Mouse (Mus musculus): ENCODE measurements at regions not wholly inside any gene's neighbourhood (a gene's known extent, or its start where the extent isn't known, plus 50 kb on each side); places are given as distances from the start of the nearest gene placed in this dataset.
"Not testable (repeated sequence)": the region's sequence is repeated elsewhere in the genome, so short reads cannot be mapped to it uniquely, and the experiment has no call there.

- no peak for DNase-seq (ENCODE audit: low spot score)
Measured at GRCm38 (mm10) chrX:50675356-50675755, 165.5 kb upstream of the Stk26 start.

DNA sequence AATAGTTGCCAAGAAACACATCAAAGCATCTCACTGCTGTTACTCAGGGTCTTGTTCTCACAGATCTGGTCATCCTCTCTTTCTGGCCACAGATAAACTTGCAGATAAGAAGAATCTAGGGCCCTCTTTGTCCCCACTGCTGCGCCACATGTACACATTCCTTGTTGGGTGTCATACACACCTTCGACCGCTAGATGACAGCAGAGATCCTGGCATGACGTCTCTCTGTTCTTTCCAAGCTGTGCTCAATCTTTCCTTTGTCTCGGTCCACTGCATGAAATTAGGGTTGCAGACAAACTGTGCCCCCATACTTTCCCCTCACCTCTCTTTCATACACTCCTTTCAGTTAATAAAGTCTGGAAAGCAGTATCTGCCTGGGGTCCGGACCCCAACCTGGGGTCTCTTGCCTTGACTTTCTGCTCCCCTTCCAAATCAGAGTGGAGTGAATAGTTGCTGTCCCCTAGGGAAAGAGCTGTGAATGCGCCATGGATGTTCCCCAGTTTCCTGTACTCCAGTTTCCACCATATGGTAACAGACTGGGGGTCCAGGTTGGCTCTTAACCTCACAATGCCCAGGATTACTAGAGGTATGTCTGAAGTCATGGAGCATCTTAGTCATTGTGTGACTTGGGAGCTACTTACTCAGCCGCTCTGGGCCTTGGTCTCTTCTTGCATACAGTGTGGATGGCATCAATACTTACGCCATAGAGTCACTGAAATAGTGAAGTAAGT lies 182.8 kb upstream of the Stk26 start:
- no peak for DNase-seq (ENCODE audit: low spot score)

DNA sequence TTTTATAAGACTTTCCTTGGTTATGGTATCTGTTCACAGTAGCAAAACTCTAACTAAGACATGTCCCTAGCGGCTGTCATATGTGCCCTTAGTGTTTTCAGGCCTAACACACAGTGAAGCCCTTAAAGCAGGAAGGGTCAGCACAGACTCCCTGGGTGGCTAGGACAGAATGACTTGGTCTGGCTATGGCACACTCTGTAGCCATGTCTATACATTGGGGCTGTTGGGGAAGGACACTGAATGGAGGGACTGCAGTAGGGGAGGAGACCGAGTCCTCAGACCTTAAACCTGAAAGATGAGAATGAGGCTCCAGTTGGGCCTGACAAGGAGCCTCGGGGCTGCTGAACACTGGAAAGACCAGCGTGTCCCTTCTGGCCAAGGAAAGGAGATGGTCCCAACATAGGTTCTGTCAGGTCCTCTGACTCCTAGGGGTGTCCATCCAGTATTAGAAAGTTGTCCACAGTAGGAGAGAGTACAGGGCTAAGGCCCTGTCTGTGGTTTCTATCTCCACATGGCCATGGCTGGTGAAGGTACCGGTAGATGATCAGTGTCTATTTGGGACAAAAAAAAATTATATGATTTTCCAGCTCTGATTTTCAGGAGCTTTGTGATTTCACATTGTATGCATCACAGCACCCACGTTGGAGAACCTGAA lies 183.5 kb upstream of the Stk26 start:
- no peak for DNase-seq (ENCODE audit: low spot score)

DNA sequence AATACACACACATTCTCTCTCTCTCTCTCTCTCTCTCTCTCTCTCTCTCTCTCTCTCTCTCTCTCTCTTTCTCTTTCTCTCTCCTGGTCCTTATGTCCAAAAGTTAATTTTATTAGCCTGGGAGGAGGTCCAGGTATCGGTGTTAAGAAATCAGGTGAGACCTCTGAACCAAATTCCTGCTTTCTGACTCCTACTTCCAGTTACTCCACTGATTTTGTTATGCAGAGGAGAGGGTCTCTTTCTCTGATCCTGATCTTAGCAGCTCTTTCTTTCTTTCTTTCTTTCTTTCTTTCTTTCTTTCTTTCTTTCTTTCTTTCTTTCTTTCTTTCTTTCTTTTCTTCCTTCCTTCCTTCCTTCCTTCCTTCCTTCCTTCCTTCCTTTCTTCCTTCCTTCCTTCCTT lies 185.5 kb upstream of the Stk26 start:
- DNase-seq (ENCODE audit: low spot score), result not testable (repeated sequence)

DNA sequence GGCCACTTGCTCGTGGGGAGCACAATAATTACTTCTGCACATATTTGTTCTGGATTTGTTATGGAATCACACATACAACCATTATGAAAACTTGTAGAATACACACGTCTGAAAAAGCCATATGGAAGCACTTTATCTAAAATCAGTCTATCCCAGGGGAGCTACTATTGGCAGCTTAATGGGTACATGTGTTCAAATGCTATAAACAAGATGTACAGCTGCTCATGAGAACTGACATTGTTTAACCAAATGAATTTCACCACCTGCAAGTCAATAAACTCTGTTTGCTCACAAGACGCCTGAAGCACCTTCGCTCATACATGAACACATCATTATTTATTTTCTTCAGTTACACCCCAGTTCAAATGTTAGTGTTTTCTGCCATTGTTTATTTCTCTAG lies 199.5 kb upstream of the Stk26 start:
- no peak for DNase-seq (ENCODE audit: low spot score)

- DNase-seq (ENCODE audit: low spot score), result no peak
Measured at GRCm38 (mm10) chrX:50635634-50636033, 205.2 kb upstream of the Stk26 start.

DNA sequence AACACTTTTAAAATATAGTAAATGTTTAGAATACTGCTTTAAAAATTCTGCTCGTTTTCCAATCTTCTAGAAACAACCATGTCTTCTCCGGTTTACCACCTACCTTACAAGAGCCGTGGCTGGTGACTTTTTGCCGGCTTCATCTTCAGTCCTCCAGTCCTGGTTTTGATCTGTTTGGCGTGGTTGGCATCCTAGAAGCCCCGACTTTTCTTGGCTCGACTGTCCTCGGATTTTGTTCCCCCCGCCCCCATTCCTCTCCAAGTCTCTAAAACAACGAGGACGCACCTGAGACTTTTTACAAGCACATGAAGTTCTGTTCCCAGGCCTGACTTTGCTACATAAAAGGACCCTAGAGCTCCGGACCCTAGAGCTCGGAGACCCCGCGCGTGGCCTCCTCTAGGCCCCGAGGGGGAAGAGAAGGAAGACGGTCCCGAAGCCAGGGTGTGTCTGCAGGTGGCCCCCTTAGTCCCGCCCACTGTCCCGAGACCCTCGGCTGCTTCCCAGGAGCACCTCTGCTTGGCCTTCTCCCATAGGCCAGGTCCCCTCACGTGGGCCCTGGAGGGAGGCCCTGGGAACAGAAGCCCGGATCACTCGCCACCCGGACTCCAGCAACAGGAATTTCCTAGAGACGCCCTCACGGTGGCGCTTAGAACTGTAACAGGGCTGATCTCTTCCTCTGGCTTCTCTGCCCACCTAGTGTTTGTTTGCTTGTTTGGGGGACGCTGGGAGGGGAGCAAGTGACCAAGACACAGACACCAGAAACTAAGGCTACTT lies 205.8 kb upstream of the Stk26 start:
- peak; percentile 79 for DNase-seq (ENCODE audit: low spot score)

DNA sequence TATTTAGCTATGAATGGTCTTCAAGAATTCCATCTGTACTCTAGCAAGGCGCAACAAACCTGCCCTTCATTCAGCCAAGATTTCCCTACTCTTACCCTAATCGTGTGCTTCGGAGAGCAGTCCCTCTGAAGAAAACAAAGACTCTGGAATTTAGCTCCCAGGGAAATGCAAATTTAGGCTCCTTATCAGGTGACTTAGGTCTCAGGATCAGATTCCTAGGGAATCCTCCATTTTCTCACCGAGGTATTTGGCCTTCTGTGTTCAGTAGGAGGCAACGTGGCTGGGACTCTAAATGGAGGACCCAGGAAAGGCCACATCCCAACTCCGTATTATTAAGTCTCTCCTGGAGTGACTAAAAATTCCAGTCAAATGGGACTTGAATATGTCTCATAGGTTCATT lies 204.2 kb upstream of the Olfr1324 start:
- DNase-seq (ENCODE audit: low spot score), result no peak

DNA sequence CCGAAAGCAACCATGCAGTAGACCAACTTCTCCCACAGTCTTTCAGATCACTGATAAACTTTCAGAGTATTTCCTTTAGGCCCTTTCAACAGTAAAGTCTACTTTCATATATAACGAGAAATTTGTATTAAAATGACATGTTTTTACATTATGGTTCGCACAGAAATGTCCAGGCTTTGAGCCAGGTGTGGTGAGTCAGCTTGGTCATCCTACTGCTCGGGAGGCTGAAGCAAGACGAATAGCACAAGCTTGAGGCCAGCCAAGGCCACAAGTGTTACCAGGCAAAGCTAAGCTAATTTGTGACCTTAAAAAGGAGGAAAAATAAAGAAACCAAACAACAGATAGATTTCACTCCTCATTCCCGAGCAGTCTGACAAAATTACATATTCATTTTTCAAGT lies 197.0 kb upstream of the Olfr1324 start:
- no peak for DNase-seq (ENCODE audit: low spot score)

DNA sequence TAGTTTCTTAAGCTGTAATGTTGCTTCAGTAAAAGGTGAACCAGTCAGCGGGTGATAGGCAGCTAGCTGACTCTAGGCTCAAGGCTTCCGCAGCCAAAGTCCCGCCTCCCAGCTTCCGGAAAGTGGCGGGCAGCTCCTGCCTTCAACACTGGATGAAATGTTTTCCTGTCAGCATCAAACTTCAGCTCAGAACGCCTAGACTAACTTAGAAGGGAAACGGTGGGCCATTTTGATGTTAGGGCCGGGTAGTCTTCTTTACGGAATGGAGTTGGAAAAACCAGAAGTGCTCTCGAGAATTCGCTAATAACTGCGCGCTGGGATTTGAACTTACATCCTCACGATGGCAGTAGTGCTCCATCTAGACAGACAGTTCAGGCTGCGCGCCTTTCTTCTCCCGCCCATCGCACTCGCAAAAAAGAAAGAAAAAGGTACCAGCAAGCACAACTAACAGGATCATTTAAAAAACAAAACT lies 194.7 kb upstream of the Olfr1324 start:
- peak; percentile 66 for DNase-seq (ENCODE audit: low spot score)

GRCm38 (mm10) chrX:50620909-50621308 lies 192.6 kb upstream of the Olfr1324 start:
- DNase-seq (ENCODE audit: low spot score), result no peak

DNA sequence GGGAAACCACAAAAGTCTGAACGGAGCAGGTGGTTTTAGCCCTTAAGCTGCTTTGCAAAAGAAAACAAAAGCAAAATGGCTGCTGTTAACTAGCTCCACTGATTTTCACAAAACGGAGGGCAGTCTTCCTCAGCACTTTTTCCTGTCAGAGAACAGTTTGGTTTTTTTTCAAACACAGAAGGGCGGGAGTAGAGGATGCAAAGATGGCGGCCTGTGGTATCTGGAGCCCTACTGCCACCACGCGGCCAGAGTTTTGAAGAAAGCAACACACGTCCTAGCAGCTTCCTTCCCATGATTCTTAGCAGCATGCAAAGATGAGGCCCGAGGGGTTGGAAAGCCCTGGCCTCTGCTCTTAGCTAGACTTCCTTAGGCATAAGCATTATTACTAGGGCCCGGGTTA lies 191.6 kb upstream of the Olfr1324 start:
- peak; percentile 75 for DNase-seq (ENCODE audit: low spot score)

GRCm38 (mm10) chrX:50618936-50619335 lies 190.6 kb upstream of the Olfr1324 start:
- DNase-seq (ENCODE audit: low spot score), result no peak

DNA sequence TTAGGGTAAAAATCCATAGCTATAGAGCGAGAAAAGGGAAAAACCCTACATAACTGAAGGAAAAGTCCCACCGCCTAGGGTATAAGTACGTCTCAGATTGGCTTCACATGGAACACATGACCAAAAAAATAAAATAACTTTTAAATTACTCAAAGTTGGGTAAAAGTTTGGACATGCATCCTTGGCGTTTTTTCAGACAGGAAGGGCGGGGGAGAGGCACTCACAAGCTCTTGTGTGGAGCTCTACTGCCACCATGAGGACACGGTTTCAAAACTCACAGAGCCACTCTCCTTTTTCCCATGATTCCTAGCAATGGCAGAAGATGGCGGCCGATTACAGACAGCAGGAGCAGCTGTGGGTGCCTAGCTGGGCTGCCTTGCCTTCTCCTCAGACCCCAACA lies 188.6 kb upstream of the Olfr1324 start:
- DNase-seq (ENCODE audit: low spot score), result peak; percentile 82

- DNase-seq (ENCODE audit: low spot score), result peak; percentile 76
Measured at GRCm38 (mm10) chrX:50614874-50615273, 186.6 kb upstream of the Olfr1324 start.

- DNase-seq (ENCODE audit: low spot score), result peak; percentile 57
Measured at GRCm38 (mm10) chrX:50614367-50614766, 186.1 kb upstream of the Olfr1324 start.

DNA sequence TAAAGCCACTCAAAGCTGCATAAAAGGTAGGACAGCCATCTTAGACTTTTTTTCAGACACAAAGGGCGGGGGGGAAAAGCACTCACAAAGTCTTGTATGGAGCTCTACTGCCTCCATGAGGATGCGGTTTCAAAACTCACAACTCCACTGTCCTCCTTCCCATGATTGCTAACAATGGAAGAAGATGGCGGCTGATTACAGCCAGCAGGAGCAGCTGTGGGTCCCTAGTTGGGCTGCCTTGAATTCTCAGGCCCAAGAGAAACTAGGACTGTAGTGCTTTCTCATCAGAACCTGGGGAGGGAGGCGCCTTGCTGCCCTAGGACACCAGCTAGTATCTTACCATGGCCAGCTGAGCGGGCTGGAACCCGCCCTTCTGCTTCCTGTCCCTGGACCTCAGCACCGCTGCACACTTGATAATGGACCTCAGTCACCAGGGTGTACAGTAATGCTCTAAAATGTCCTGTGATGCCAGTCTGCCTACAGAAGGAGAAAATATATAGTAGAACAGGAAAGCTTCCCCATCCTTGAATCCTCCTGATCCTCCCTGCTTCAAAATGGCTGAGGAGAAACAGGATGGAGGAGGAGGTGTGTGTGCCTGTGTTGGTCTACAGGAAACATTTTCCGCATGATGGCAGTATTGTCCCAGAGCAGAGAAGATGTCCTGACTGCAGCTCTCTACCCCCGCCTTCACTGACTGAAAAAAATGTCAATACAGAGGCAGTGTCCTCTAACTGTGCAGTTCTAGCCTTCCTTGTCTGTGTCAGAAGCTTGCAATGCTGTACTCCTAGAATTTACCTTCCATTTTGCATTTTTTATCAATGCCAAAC lies 183.7 kb upstream of the Olfr1324 start:
- peak; percentile 79 for DNase-seq (ENCODE audit: low spot score)

GRCm38 (mm10) chrX:50608141-50608540 lies 179.8 kb upstream of the Olfr1324 start:
- not testable (repeated sequence) for DNase-seq (ENCODE audit: low spot score)

- DNase-seq (ENCODE audit: low spot score), result peak; percentile 74
Measured at GRCm38 (mm10) chrX:50607636-50608035, 179.3 kb upstream of the Olfr1324 start.

DNA sequence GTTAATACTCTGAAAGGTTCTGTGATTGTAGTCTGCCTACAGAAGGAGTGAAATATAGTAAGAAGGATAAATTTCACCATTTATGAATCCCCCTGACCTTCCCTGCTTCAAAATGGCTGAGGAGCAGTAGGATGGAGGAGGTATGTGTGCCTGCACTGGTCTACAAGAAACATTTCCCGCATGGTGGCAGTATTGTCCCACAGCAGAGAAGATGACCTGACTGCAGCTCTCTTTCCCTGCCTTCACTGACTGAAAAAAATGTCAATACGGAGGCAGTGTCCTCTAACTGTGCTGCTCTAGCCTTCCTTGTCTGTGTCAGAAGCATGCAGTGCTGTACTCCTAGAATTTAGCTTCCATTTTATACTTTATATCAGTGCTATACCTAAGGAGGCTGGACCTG lies 177.2 kb upstream of the Olfr1324 start:
- peak; percentile 77 for DNase-seq (ENCODE audit: low spot score)

GRCm38 (mm10) chrX:50604995-50605394 lies 176.7 kb upstream of the Olfr1324 start:
- peak; percentile 65 for DNase-seq (ENCODE audit: low spot score)

DNA sequence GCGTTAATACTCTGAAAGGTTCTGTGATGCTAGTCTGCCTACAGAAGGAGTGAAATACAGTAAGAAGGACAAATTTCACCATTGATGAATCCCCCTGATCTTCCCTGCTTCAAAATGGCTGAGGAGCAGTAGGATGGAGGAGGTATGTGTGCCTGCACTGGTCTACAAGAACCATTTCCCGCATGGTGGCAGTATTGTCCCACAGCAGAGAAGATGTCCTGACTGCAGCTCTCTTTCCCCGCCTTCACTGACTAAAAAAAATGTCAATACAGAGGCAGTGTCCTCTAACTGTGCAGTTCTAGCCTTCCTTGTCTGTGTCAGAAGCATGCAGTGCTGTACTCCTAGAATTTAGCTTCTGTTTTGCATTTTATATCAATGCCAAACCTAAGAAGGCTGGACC lies 174.6 kb upstream of the Olfr1324 start:
- DNase-seq (ENCODE audit: low spot score), result peak; percentile 88
